Mouse (Mus musculus) embryo, embryonic 10.5 days (tissue): ENCODE data around the gene Birc3.
"Not testable (repeated sequence)": the region's sequence is repeated elsewhere in the genome, so short reads cannot be mapped to it uniquely, and the experiment has no call there.

Experiments used
- DNase-seq: peaks from one replicate; pipeline ENCODE4 v3.0.0-alpha.2; 2015; ENCODE audit warnings: low spot score

Birc3 gene

GRCm38 (mm10) chr9:7867981-7868380 is 5.0 kb downstream of the Birc3 start:
- DNase-seq = no peak

GRCm38 (mm10) chr9:7866981-7867380 is 6.0 kb downstream of the Birc3 start:
- DNase-seq = not testable (repeated sequence)

- DNase-seq = no peak
Measured at GRCm38 (mm10) chr9:7860976-7861375, 12.0 kb downstream of the Birc3 start.

GRCm38 (mm10) chr9:7855912-7856311 is 17.1 kb downstream of the Birc3 start:
- no peak for DNase-seq

- peak; percentile 76 for DNase-seq
Measured at GRCm38 (mm10) chr9:7855374-7855773, 17.6 kb downstream of the Birc3 start.

GRCm38 (mm10) chr9:7854196-7854595 is 18.8 kb downstream of the Birc3 start:
- DNase-seq = not testable (repeated sequence)

GRCm38 (mm10) chr9:7852346-7853230 is 20.4 kb downstream of the Birc3 start:
- peak; percentile 22 for DNase-seq

GRCm38 (mm10) chr9:7851841-7852240 is 21.1 kb downstream of the Birc3 start:
- no peak for DNase-seq

- DNase-seq = no peak
Measured at GRCm38 (mm10) chr9:7848191-7848590, 24.8 kb downstream of the Birc3 start.

- DNase-seq = no peak
Measured at GRCm38 (mm10) chr9:7846667-7847199, 26.3 kb downstream of the Birc3 start.

GRCm38 (mm10) chr9:7845216-7845895 is 27.6 kb downstream of the Birc3 start:
- DNase-seq = no peak

GRCm38 (mm10) chr9:7841221-7841620 is 31.8 kb downstream of the Birc3 start:
- DNase-seq = no peak

- peak; percentile 79 for DNase-seq
Measured at GRCm38 (mm10) chr9:7837806-7838440, 35.1 kb downstream of the Birc3 start.

GRCm38 (mm10) chr9:7836905-7837805 is 35.8 kb downstream of the Birc3 start, which contains the start of gene Birc2:
Gene Birc2 (minus strand): TSS chr9:7837064.
- DNase-seq = peak; percentile 97

- peak; percentile 76 for DNase-seq
Measured at GRCm38 (mm10) chr9:7836331-7836730, 36.7 kb downstream of the Birc3 start.

- no peak for DNase-seq
Measured at GRCm38 (mm10) chr9:7835302-7835701, 37.7 kb downstream of the Birc3 start.

- no peak for DNase-seq
Measured at GRCm38 (mm10) chr9:7833421-7833820, 39.6 kb downstream of the Birc3 start.

- no peak for DNase-seq
Measured at GRCm38 (mm10) chr9:7829531-7830528, 43.2 kb downstream of the Birc3 start.

GRCm38 (mm10) chr9:7828706-7829105 is 44.3 kb downstream of the Birc3 start:
- DNase-seq = no peak

GRCm38 (mm10) chr9:7824916-7825315 is 48.1 kb downstream of the Birc3 start:
- DNase-seq = no peak
